Mouse (Mus musculus) neural tube, embryonic 13.5 days (tissue): ENCODE data around the gene Gdf10. TPM values are rescaled to one million over a fixed set of nuclear protein-coding genes. Genes with fewer than 3 reads are reported as not detected.

Experiments used
- ATAC-seq: fragments of 200-750 bp; cut with Nextera tagmentation; 2 replicates; pipeline ENCODE4 v1.8.0; 2017; ENCODE audit warnings: low read depth, mild to moderate bottlenecking, moderate TSS enrichment, moderate library complexity
- H3K27ac ChIP-seq: fragments of 300-500 bp; sonication (generic); replicated peaks from 2 replicates; pipeline ENCODE4 v1.5.1; 2015; ENCODE audit warnings: moderate library complexity, mild to moderate bottlenecking, inconsistent platforms
- H3K27me3 ChIP-seq: fragments of 300-500 bp; sonication (generic); 2 replicates; pipeline ENCODE4 v1.6.1; 2015; ENCODE audit warnings: mild to moderate bottlenecking, inconsistent platforms
- H3K36me3 ChIP-seq: fragments of 300-500 bp; sonication (generic); 2 replicates; pipeline ENCODE4 v1.6.1; 2015; ENCODE audit warnings: mild to moderate bottlenecking, inconsistent platforms
- H3K4me1 ChIP-seq: fragments of 300-500 bp; sonication (generic); replicated peaks from 2 replicates; pipeline ENCODE4 v1.6.1; 2015; ENCODE audit warnings: inconsistent platforms
- H3K4me2 ChIP-seq: fragments of 300-500 bp; sonication (generic); 2 replicates; pipeline ENCODE4 v1.6.1; 2015; ENCODE audit warnings: inconsistent platforms, mild to moderate bottlenecking, moderate library complexity
- H3K4me3 ChIP-seq: fragments of 300-500 bp; sonication (generic); 2 replicates; pipeline ENCODE4 v1.5.1; 2015; ENCODE audit warnings: mild to moderate bottlenecking, inconsistent platforms
- H3K9ac ChIP-seq: fragments of 300-500 bp; sonication (generic); 2 replicates; pipeline ENCODE4 v1.6.1; 2015; ENCODE audit warnings: moderate library complexity, mild to moderate bottlenecking, inconsistent platforms
- H3K9me3 ChIP-seq: fragments of 300-500 bp; sonication (generic); 2 replicates; pipeline ENCODE4 v1.6.1; 2016; ENCODE audit warnings: inconsistent platforms
- WGBS: fragments of 180-500 bp; shearing (Covaris S2); methylation state at CpG from one replicate; pipeline ENCODE4 v1.1.7; 2015; 5-methylcytosine and 5-hydroxymethylcytosine counted together
- polyA plus RNA-seq: library from polyadenylated mRNA; unstranded; fragments of >200 nt; fragmentation: Nextera tagmentation; extraction: Ambion mirVana; gene quantifications from 2 replicates; pipeline ENCODE4 v1.2.1, GENCODE M21; 2015

Gene Gdf10
- polyA plus RNA-seq = 9.2 and 9.8 TPM in 2 replicates

- Histone ChIP-seq H3K9me3 (no peaks in the 10 kb centered on the region), H3K4me3 (peak within 1 kb of the TSS; percentile 52), H3K4me2 (peak within 1 kb of the TSS; percentile 87), H3K9ac (peak within 1 kb of the TSS; percentile 64), H3K27ac (peak within 1 kb of the TSS; percentile 54; the same call in 1 of the 2 replicates), H3K4me1 (peaks cover 45% of the 10 kb centered on the region), H3K27me3 (peaks cover 87% of the 10 kb centered on the region), H3K36me3 (no peaks in the 10 kb centered on the region)
- peak; percentile 83 for ATAC-seq
- WGBS = under 1% methylated on average over 77 of the region's 85 CpGs
These were observed at the start of gene Gdf10 for GRCm38 (mm10) chr14:33923168-33924070. TSS of gene Gdf10 (plus strand) at chr14:33923587.

- no peak overlapping the region for H3K27ac ChIP-seq
- 91% methylated on average over 1 of the region's 1 CpGs for WGBS
- H3K4me3 ChIP-seq = no peak overlapping the region
- no peaks in the 10 kb centered on the region for H3K27me3 ChIP-seq
- no peak for ATAC-seq
- no peaks in the 10 kb centered on the region for H3K9me3 ChIP-seq
- H3K9ac ChIP-seq = no peak overlapping the region
- H3K4me1 ChIP-seq = no peaks in the 10 kb centered on the region
- H3K36me3 ChIP-seq = no peaks in the 10 kb centered on the region
- no peak overlapping the region for H3K4me2 ChIP-seq
These were observed 44.6 kb upstream of the Gdf10 start for GRCm38 (mm10) chr14:33878826-33879225.

GRCm38 (mm10) chr14:33880236-33880635 lies 43.2 kb upstream of the Gdf10 start:
- H3K4me3 ChIP-seq = no peak overlapping the region
- 88% methylated on average over 3 of the region's 3 CpGs for WGBS
- H3K4me2 ChIP-seq = no peak overlapping the region
- H3K9me3 ChIP-seq = no peaks in the 10 kb centered on the region
- no peaks in the 10 kb centered on the region for H3K27me3 ChIP-seq
- no peaks in the 10 kb centered on the region for H3K4me1 ChIP-seq
- no peak overlapping the region for H3K27ac ChIP-seq
- no peak overlapping the region for H3K9ac ChIP-seq
- no peak for ATAC-seq
- no peaks in the 10 kb centered on the region for H3K36me3 ChIP-seq

GRCm38 (mm10) chr14:33881471-33881870 lies 41.9 kb upstream of the Gdf10 start:
- no peak overlapping the region for H3K9ac ChIP-seq
- H3K4me3 ChIP-seq = no peak overlapping the region
- no peak for ATAC-seq
- no peaks in the 10 kb centered on the region for H3K4me1 ChIP-seq
- no peaks in the 10 kb centered on the region for H3K27me3 ChIP-seq
- H3K9me3 ChIP-seq = no peaks in the 10 kb centered on the region
- H3K27ac ChIP-seq = no peak overlapping the region
- H3K4me2 ChIP-seq = no peak overlapping the region
- no peaks in the 10 kb centered on the region for H3K36me3 ChIP-seq
- 62% methylated on average over 3 of the region's 3 CpGs for WGBS

GRCm38 (mm10) chr14:33883046-33883445 lies 40.3 kb upstream of the Gdf10 start:
- no peak overlapping the region for H3K27ac ChIP-seq
- H3K27me3 ChIP-seq = no peaks in the 10 kb centered on the region
- WGBS = 72% methylated on average over 4 of the region's 4 CpGs
- no peak overlapping the region for H3K4me2 ChIP-seq
- no peaks in the 10 kb centered on the region for H3K4me1 ChIP-seq
- H3K9me3 ChIP-seq = no peaks in the 10 kb centered on the region
- H3K9ac ChIP-seq = no peak overlapping the region
- H3K4me3 ChIP-seq = no peak overlapping the region
- no peaks in the 10 kb centered on the region for H3K36me3 ChIP-seq
- ATAC-seq = no peak

- Histone ChIP-seq H3K9ac (no peak overlapping the region), H3K36me3 (no peaks in the 10 kb centered on the region), H3K27ac (no peak overlapping the region), H3K4me2 (no peak overlapping the region), H3K4me3 (no peak overlapping the region), H3K4me1 (peaks cover 9% of the 10 kb centered on the region), H3K9me3 (no peaks in the 10 kb centered on the region), H3K27me3 (no peaks in the 10 kb centered on the region)
- no peak for ATAC-seq
- 85% methylated on average over 11 of the region's 11 CpGs for WGBS
These were observed 37.9 kb upstream of the Gdf10 start for GRCm38 (mm10) chr14:33885466-33885865.

GRCm38 (mm10) chr14:33888387-33889035 lies 34.9 kb upstream of the Gdf10 start:
- H3K27me3 ChIP-seq = no peaks in the 10 kb centered on the region
- ATAC-seq = peak; percentile 56

GRCm38 (mm10) chr14:33889971-33890370 lies 33.4 kb upstream of the Gdf10 start:
- Histone ChIP-seq H3K9ac (no peak overlapping the region), H3K4me3 (no peak overlapping the region), H3K9me3 (no peaks in the 10 kb centered on the region), H3K4me2 (no peak overlapping the region), H3K36me3 (no peaks in the 10 kb centered on the region), H3K27me3 (0 out of 2 replicates have a peak, but pooled peaks cover 3% of the 10 kb centered on the region), H3K27ac (no peak overlapping the region), H3K4me1 (peaks cover 9% of the 10 kb centered on the region)
- 74% methylated on average over 3 of the region's 3 CpGs for WGBS
- ATAC-seq = no peak

More at GRCm38 (mm10) chr14:33888387-33889035, 34.9 kb upstream of the Gdf10 start:
- Histone ChIP-seq H3K36me3 (no peaks in the 10 kb centered on the region), H3K4me1 (peaks cover 9% of the 10 kb centered on the region), H3K27ac (0 out of 2 replicates have a peak overlapping the region, but pooled peaks have one; percentile 1), H3K9ac (no peak overlapping the region), H3K9me3 (no peaks in the 10 kb centered on the region), H3K4me3 (no peak overlapping the region), H3K4me2 (no peak overlapping the region)
- 51% methylated on average over 11 of the region's 11 CpGs for WGBS

- H3K27ac ChIP-seq = no peak overlapping the region
- no peaks in the 10 kb centered on the region for H3K9me3 ChIP-seq
- WGBS = 84% methylated on average over 3 of the region's 3 CpGs
- H3K9ac ChIP-seq = no peak overlapping the region
- H3K4me2 ChIP-seq = no peak overlapping the region
- peaks cover 11% of the 10 kb centered on the region for H3K4me1 ChIP-seq
- ATAC-seq = no peak
- 0 out of 2 replicates have a peak, but pooled peaks cover 3% of the 10 kb centered on the region for H3K27me3 ChIP-seq
- H3K4me3 ChIP-seq = no peak overlapping the region
- no peaks in the 10 kb centered on the region for H3K36me3 ChIP-seq
These were observed 31.9 kb upstream of the Gdf10 start for GRCm38 (mm10) chr14:33891507-33891906.

GRCm38 (mm10) chr14:33895777-33896176 lies 27.6 kb upstream of the Gdf10 start:
- no peak overlapping the region for H3K27ac ChIP-seq
- H3K4me3 ChIP-seq = no peak overlapping the region
- H3K4me2 ChIP-seq = no peak overlapping the region
- 0 out of 2 replicates have a peak, but pooled peaks cover 3% of the 10 kb centered on the region for H3K27me3 ChIP-seq
- H3K9me3 ChIP-seq = no peaks in the 10 kb centered on the region
- H3K4me1 ChIP-seq = peaks cover 8% of the 10 kb centered on the region; the same call in 1 of the 2 replicates
- no peaks in the 10 kb centered on the region for H3K36me3 ChIP-seq
- WGBS = 90% methylated on average over 5 of the region's 5 CpGs
- no peak overlapping the region for H3K9ac ChIP-seq
- no peak for ATAC-seq

GRCm38 (mm10) chr14:33896628-33897300 lies 26.6 kb upstream of the Gdf10 start:
- H3K27ac ChIP-seq = no peak overlapping the region
- H3K9me3 ChIP-seq = no peaks in the 10 kb centered on the region
- H3K27me3 ChIP-seq = 0 out of 2 replicates have a peak, but pooled peaks cover 3% of the 10 kb centered on the region
- 37% methylated on average over 9 of the region's 9 CpGs for WGBS
- H3K4me2 ChIP-seq = no peak overlapping the region
- no peak overlapping the region for H3K9ac ChIP-seq
- ATAC-seq = no peak
- H3K4me3 ChIP-seq = no peak overlapping the region
- H3K4me1 ChIP-seq = peaks cover 8% of the 10 kb centered on the region; the same call in 1 of the 2 replicates
- no peaks in the 10 kb centered on the region for H3K36me3 ChIP-seq

GRCm38 (mm10) chr14:33902783-33903182 lies 20.6 kb upstream of the Gdf10 start:
- no peak overlapping the region for H3K4me2 ChIP-seq
- WGBS = 87% methylated on average over 4 of the region's 4 CpGs
- no peaks in the 10 kb centered on the region for H3K4me1 ChIP-seq

More at GRCm38 (mm10) chr14:33902783-33903182, 20.6 kb upstream of the Gdf10 start:
- Histone ChIP-seq H3K27me3 (no peaks in the 10 kb centered on the region), H3K9ac (no peak overlapping the region), H3K36me3 (no peaks in the 10 kb centered on the region), H3K4me3 (no peak overlapping the region), H3K9me3 (no peaks in the 10 kb centered on the region), H3K27ac (no peak overlapping the region)
- ATAC-seq = no peak
